Mouse (Mus musculus) heart, postnatal 10 days (tissue): ENCODE results near the gene Kcnj5. TPM values are rescaled to one million over a fixed set of nuclear protein-coding genes. Genes with fewer than 3 reads are reported as not detected.

ENCODE experiments used
- DNase-seq, 2 experiments: peaks; one replicate each; pipeline ENCODE4 v3.0.0; 2021
- intact Hi-C: fragments of 180-260 bp; cut with DNase I; formaldehyde crosslinking; loops from one replicate; pipeline ENCODE4 v1.15.1; 2025
- total RNA-seq, 2 experiments: library from RNA; stranded (reverse); gene quantifications; 2 replicates each; pipeline ENCODE4 v1.2.3; 2021

Kcnj5 gene
- 10 to 100 TPM; 46.4 to 48.2 TPM for total RNA-seq

DNA sequence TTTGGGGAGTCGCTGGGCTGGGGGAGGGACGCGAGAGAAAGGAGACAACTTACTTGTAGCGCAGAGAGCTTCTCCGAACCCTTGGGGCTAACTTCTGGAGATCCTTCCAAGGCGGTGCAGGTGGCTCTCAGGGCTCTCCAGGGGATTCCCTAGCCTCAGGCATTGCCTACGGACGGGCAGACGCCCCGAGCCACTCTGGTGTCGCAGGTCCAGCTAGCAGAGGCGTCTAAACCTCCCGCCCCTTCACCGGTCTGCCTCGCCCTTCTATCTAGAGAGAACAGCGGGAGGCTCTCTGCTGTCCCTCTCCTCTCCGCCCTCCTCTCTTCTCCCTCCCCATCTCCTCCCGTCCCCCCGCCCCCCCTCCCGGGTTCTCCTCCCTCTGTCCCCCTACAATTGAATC, at the start of gene Kcnj5:
Kcnj5 (minus strand) TSS at position 300 of the 400 bp plus-strand sequence.
- DNase-seq = peak; percentile 39 to 45

GRCm38 (mm10) chr9:32392716-32393115, 48.6 kb upstream of the Kcnj5 start:
- DNase-seq = no peak
- intact Hi-C loops = no loop called here

More for the DNA sequence above, at the start of gene Kcnj5:
- intact Hi-C loops = loop anchor here (2.0 kb wide), 1 partner anchor 19 kb away; no protein-coding TSS in a partner anchor

DNA sequence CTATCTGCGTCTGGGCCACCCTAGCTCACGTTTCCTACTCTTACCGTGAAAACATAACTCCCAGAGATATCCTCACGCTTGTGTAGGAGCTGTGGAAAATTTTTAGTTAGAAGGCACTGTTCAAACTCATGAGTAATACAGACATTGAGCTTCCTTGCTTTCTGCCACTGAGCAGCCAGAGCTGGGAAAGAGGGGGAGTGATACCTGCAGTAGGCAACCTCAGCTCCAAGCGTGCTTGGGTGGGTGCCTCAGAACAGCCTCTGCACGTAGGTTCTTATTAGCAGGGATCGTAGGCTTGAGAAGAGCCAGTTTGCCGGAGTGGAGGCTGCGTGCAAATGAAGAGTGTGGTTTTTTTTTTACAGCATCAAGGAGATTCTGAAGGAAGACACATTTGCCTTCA, 47.6 kb upstream of the Kcnj5 start:
- intact Hi-C loops = no loop called here
- no peak for DNase-seq

DNA sequence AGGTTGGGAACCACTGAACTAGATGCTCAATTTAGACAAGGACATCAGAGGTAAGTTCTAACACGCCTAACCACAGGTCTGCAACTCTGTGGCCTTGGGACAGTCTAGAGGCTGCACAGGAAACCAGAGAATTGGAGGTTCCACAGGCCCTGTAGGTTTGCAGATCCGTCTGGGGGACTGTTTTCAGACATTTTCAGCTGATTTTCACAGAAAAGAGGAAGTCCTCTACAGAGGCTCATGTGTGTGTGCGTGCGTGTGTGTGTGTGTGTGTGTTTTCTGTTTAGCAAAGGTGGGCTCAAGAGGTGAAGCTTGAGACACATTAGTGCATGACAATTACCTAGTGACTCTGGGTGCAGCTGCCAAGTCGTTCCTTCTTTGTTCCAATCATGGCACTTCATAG, 46.9 kb upstream of the Kcnj5 start:
- intact Hi-C loops = no loop called here

GRCm38 (mm10) chr9:32388120-32388519, 44.0 kb upstream of the Kcnj5 start:
- intact Hi-C loops = no loop called here
- DNase-seq = no peak

More for the DNA sequence above, 46.9 kb upstream of the Kcnj5 start:
- no peak for DNase-seq

DNA sequence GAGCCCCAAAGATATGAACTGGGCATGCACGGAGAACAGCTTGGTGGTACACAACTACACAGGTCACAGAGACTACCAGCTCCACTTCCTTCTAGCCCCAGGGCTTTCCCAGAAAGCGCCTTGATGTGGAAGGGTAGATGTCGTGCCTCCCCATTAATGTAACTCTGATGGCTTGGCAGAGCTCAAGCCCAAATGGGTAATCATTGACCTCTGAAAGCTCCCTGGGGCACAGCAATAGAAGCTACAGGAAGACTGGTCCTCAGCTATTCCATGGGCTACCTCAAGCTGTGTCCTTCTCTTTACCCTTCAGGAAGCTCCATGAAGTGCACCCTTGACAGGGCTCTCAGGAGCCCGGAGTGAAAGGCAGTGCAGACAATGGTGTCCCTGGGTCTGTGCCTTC, 40.8 kb upstream of the Kcnj5 start:
- intact Hi-C loops = no loop called here
- DNase-seq = no peak

DNA sequence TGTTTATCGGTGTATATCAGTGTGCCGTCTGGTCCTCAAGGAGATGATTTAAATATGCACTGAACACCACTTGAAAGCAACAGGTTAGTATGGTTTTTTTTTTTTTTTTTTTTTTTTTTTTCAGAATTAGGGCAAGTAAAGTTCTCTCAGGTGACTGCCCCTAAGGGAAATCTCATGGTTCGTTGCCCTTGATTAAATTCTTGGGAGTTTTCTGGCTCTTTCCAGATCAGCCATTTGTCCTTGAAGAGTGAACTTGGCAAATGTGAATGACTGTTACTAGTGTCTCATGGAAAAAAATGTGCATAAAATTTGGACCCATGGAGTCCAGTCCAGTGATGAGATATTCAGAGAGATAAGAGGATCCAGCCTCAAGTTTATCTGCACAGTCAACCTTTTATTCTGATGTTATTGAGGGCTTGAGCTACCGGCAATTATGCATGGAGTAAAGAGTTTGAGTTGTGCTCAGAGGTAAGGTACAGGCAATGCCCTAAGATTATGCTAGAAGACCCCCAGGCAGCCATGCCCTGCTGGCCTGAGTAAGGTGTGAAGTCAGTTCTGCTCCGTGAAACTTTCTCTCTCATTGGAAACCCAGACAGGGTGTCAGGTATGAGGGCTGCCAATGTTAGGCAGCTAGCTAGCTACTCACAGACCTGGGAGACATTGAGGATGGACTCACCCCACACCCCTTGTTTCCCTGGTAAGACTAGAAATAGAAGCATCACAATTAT, 32.9 kb upstream of the Kcnj5 start:
- DNase-seq = no peak
- intact Hi-C loops = no loop called here

DNA sequence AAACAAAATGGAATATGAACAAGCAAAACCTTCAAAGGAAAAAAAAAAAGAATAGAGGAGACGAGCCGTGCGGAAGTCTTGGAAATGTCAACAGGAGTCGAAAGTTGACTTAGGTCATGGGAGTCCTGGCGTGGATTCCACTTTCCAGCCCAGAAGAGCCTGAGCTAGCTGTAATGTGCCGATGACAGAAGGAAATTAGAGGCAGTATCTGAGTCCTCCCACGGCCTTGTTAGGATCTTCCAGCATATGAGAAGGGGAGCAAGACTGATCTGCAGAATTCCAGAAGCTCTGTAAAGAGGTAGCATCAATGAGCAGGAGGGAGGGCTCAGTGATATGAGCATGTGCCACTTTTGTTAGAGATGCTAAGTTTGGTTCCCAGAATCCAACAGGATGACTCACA, 31.9 kb upstream of the Kcnj5 start:
- intact Hi-C loops = no loop called here
- peak; percentile 25 to 32 for DNase-seq

DNA sequence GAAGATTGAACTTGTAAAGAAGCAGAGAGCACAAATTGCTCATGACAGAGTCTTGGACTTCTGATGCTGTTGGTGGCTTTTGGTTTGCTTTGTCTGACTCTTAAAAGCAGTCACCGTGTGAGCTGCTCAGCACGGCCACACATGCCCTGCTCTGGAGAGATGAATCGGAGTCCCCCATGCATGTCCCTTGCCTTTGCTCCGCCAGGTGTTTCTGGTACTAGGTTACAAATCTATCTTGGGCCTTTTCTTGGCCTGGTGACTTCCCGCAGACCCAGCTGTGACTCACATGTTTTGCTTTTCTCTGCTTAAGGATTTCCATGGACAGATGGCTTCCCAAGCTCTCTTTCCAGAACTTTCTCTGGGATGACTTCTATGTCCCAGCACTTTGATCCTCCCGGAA, 29.5 kb upstream of the Kcnj5 start:
- intact Hi-C loops = no loop called here
- no peak for DNase-seq

- intact Hi-C loops = no loop called here
- DNase-seq = no peak
Observed at GRCm38 (mm10) chr9:32372202-32372601, 28.1 kb upstream of the Kcnj5 start, which contains the start of gene Kcnj1. TSS of gene Kcnj1 (plus strand) at chr9:32372493.

DNA sequence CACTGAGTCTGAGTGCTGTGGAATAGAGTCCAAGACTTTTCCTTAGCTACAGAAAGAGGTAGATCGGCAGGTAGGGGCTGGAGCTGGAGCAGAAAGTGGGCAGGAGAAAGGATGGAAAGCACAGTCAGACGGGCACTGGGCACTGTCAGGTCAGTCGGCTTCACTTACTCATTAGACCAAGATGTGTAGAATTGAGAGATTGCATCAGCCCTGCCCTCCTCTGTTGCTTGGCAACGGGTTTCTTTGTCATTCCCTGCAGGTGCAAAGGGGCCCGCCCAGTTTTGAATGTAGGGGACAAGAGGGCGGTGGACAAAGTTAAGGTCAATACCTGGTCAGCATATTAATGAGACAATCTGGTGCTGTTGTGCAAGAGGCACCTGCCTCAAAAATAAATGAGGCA, 25.2 kb upstream of the Kcnj5 start:
- DNase-seq = no peak
- intact Hi-C loops = no loop called here

- intact Hi-C loops = no loop called here
- DNase-seq = no peak
Observed at GRCm38 (mm10) chr9:32368812-32369211, 24.7 kb upstream of the Kcnj5 start.

- no peak for DNase-seq
- intact Hi-C loops = no loop called here
Observed at GRCm38 (mm10) chr9:32360770-32361169, 16.6 kb upstream of the Kcnj5 start.

GRCm38 (mm10) chr9:32350332-32350731, 6.2 kb upstream of the Kcnj5 start:
- peak; percentile 79 to 88 for DNase-seq
- intact Hi-C loops = loop anchor here (1.0 to 10.0 kb wide), 3 partner anchors 78 to 896 kb away; no protein-coding TSS in a partner anchor

GRCm38 (mm10) chr9:32349344-32349743, 5.2 kb upstream of the Kcnj5 start:
- intact Hi-C loops = loop anchor here (5.0 kb wide), 1 partner anchor 37 kb away; no protein-coding TSS in a partner anchor
- no peak for DNase-seq

- intact Hi-C loops = loop anchor here (5.0 kb wide), 1 partner anchor 36 kb away; no protein-coding TSS in a partner anchor
- DNase-seq = no peak
Observed at GRCm38 (mm10) chr9:32348096-32348495, 3.9 kb upstream of the Kcnj5 start.

- DNase-seq = no peak
- intact Hi-C loops = loop anchor here (2.0 kb wide), 1 partner anchor 20 kb away; no protein-coding TSS in a partner anchor
Observed at GRCm38 (mm10) chr9:32344489-32344888, 339 bp upstream of the Kcnj5 start.

DNA sequence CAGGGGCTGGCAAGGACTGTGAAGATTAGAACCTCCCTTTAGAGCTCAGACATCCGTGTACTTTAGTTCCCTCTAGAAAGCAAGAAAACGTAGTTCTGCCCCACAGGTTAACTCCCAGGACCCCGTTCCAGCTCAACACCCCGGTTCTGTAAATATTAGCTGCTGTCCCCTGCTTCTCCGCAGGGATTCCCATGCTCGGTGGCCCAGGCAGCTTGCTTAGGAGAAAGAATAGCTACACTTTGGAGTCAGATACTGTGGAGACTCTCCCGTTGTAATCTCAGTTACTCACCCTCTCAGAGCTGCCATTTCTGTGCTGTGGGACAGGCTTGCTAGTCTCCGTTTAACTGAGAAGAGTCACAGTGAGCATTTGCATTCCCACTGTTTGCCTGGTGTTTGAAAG, 1.2 kb downstream of the Kcnj5 start:
- DNase-seq = no peak
- intact Hi-C loops = no loop called here

GRCm38 (mm10) chr9:32340831-32341230, 3.3 kb downstream of the Kcnj5 start:
- intact Hi-C loops = no loop called here
- DNase-seq = peak in 1 of 2 experiments; percentile 67

GRCm38 (mm10) chr9:32335389-32336150, 8.6 kb downstream of the Kcnj5 start:
- DNase-seq = peak in 1 of 2 experiments; percentile 74
- intact Hi-C loops = no loop called here

DNA sequence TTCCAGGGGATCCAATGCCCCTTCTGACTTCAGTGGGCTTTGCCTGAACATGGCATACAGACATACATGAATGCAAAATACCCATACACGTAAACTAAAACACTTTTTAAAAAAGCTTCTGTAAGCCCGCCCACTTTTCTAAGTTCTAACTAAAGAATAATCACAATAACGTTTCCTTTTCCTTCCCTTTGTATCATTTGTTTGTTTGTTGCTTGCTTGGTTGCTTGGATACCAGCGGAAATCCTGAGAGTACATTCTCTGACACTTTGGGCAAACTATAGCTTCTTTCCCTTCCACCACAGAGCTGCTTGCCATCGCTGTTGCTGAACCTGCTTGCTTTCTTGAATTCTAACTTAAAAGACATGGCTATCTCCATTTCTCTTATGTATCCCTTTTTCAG, 13.0 kb downstream of the Kcnj5 start:
- DNase-seq = no peak
- intact Hi-C loops = no loop called here

DNA sequence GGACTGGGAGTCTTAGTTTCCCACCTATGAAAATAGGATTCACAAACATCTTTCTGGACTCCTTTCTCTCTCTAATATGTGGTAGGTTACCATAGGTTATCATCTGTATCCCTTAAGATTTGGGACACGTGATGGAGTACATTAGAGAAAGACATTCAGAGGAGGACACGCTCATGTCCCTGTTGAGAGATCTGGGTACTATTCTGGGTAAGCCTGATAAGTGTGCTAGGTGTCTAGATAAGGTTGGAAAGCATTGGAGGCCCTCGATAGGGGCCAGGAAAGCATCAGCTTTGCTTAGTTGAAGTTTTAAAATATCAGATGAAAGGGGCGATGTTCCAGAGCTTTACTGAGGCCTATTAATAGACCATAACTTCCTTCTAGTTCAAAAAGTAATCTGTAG, 15.4 kb downstream of the Kcnj5 start:
- DNase-seq = no peak
- intact Hi-C loops = no loop called here
